Mouse (Mus musculus): ENCODE data around the gene Rab44.

- TF ChIP-seq EP300 (IDR thresholded peaks at IDR 0.05; ENCODE audit: low read depth) (no peak), CTCF (IDR thresholded peaks at IDR 0.05; ENCODE audit: low read depth) (no peak)
Observed at GRCm38 (mm10) chr17:29183162-29183561, 69.2 kb downstream of the Rab44 start.
